Mouse (Mus musculus): Measurements from ENCODE around the gene Dlg2.

- TF ChIP-seq POLR2A (IDR thresholded peaks at IDR 0.05; ENCODE audit: borderline replicate concordance, low read depth, low read length) (no peak), CTCF (IDR thresholded peaks at IDR 0.05; ENCODE audit: low read depth, low read length) (no peak)
These were observed 534.2 kb downstream of the Dlg2 start for GRCm38 (mm10) chr7:91010655-91011054.

Data from bone marrow macrophage, adult 2 months (primary cell).